Comparison of ENCODE assay signal across 9 mouse cellular contexts in the genomic region with DNA sequence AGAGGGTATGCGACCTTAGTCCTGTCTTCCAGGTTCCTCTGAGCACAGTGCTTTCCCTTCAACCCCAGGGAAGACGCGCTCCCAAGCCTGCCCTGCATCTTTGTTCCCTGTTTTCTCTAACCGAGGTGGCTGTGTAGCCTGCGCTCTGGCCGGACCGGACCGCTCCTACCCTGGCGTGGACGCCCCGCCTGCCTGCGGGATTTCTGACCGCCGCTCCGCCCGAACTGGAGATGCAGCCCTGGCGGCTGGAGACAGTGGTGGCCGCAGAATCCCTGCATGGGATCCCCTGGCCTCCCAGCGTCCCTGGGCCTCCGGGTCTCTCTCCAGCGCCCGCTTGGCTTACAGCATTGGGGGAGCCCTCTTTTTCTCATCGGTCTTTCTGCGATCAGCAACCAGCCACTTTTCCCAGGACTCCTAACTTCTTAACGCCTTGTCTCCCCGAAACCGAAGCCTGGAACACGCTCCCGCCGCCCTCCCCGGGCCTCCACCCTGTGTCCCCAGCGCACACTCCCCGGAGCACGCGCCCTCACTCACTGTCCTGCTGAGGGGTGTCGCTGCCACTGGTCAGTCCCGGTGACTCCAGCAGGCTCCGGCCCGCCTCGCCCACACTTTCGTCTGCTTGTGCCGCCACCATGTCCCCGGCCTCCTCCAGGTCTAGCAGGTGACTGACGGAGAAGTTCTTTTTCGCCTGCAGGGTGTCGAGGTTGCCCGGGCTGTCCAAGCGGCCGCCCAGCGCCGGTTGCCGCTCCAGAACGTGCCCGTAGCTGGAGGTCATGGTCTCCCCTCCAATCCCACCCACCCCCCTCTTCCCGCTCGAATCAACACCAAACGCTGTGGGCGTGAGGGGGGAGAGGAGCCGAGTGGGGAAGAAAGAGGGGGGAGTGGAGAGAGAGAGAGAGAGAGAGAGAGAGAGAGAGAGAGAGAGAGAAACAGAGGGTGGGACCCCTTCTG. TPM values are rescaled to one million over a fixed set of nuclear protein-coding genes. Genes with fewer than 3 reads are reported as not detected.
DNase-seq lines count a peak whose midpoint lies in the region; ATAC-seq and TF ChIP-seq lines count a peak whose summit lies in the region.
"Had no signal": no experiment of that assay in that cellular context is flagged by ENCODE, and none has a peak within 500 bp of the region (broad histone marks: within the 10 kb centered on the region; RNA-seq: fewer than 3 reads in every experiment).

No protein-coding gene starts in this region.

- under 1% methylated on average over 57 of the region's 59 CpGs for WGBS in intestine, postnatal 0 days
- WGBS in lung, postnatal 0 days, result 1% methylated on average over 56 of the region's 59 CpGs

- peaks cover 93% of the 10 kb centered on the region for H3K27me3 ChIP-seq in intestine, postnatal 0 days (replicated peaks; ENCODE audit: control insufficient read depth, insufficient read depth, low read length)
- peaks cover 41% of the 10 kb centered on the region; the same call in 1 of the 2 replicates for H3K27me3 ChIP-seq in lung, postnatal 0 days (replicated peaks; ENCODE audit: insufficient read depth, low read length)

- peak overlapping the region; percentile 51 for H3K4me3 ChIP-seq in cortical plate, adult 2 months (ENCODE audit: insufficient read depth, low read length)
- peak overlapping the region; percentile 42 for H3K4me3 ChIP-seq in intestine, postnatal 0 days (ENCODE audit: low read depth, low read length)
- H3K4me3 ChIP-seq in lung, postnatal 0 days (ENCODE audit: low read depth, low read length), result peak overlapping the region; percentile 56

- H3K27ac ChIP-seq in cortical plate, adult 2 months (ENCODE audit: insufficient read depth, low read length), result peak overlapping the region; percentile 81
- H3K27ac ChIP-seq in intestine, postnatal 0 days (ENCODE audit: low read depth, low read length), result no peak overlapping the region
- H3K27ac ChIP-seq in lung, postnatal 0 days (ENCODE audit: low read length), result no peak overlapping the region

- TF ChIP-seq POLR2A in cortical plate, adult 2 months (IDR thresholded peaks at IDR 0.05; ENCODE audit: extremely low read depth, insufficient read depth, low read length), result no peak

- no peaks in the 10 kb centered on the region for H3K9me3 ChIP-seq in intestine, postnatal 0 days (ENCODE audit: control insufficient read depth)
- H3K9me3 ChIP-seq in lung, postnatal 0 days (ENCODE audit: low read length), result no peaks in the 10 kb centered on the region

- no peaks in the 10 kb centered on the region for H3K36me3 ChIP-seq in intestine, postnatal 0 days (ENCODE audit: control insufficient read depth, insufficient read depth)
- H3K36me3 ChIP-seq in lung, postnatal 0 days (ENCODE audit: insufficient read depth, low read length), result no peaks in the 10 kb centered on the region

- peak; percentile 40 for DNase-seq in kidney, adult 18-20 months
- DNase-seq in kidney, adult 11 months, result no peak
- peak; percentile 96 for DNase-seq in heart, adult 11 months
- DNase-seq in lung, postnatal 0 days (ENCODE audit: low spot score), result peak; percentile 52
- peak; percentile 65 for DNase-seq in retina, postnatal 1 day
- DNase-seq in layer of hippocampus, postnatal 14 days (ENCODE audit: low spot score in 2 of 2), result no peak

- H3K9ac ChIP-seq in intestine, postnatal 0 days (ENCODE audit: low read depth, low read length), result peak overlapping the region; percentile 23; the same call in 1 of the 2 replicates
- peak overlapping the region; percentile 10 for H3K9ac ChIP-seq in lung, postnatal 0 days (replicated peaks; ENCODE audit: low read depth)

- no peaks in the 10 kb centered on the region; the same call in 1 of the 2 replicates for H3K4me1 ChIP-seq in cortical plate, adult 2 months (ENCODE audit: control insufficient read depth, insufficient read depth, low read length)
- no peaks in the 10 kb centered on the region for H3K4me1 ChIP-seq in intestine, postnatal 0 days (replicated peaks; ENCODE audit: control insufficient read depth, insufficient read depth, low read length)
- H3K4me1 ChIP-seq in lung, postnatal 0 days (ENCODE audit: insufficient read depth, low read depth, low read length), result no peaks in the 10 kb centered on the region

- peak overlapping the region; percentile 80 for H3K4me2 ChIP-seq in intestine, postnatal 0 days (replicated peaks; ENCODE audit: low read depth)
- H3K4me2 ChIP-seq in lung, postnatal 0 days (replicated peaks; ENCODE audit: low read depth, low read length), result peak overlapping the region; percentile 83

- no peak for TF ChIP-seq EP300 in lung, postnatal 0 days (IDR thresholded peaks at IDR 0.05)

- TF ChIP-seq CTCF in cortical plate, adult 2 months (IDR thresholded peaks at IDR 0.05; ENCODE audit: extremely low read depth, insufficient read depth, low read length), result no peak
- TF ChIP-seq CTCF in intestine, postnatal 0 days (IDR thresholded peaks at IDR 0.05; ENCODE audit: low read depth), result 0 out of 2 replicates have a peak, but pooled peaks have one; percentile 8
- peak; percentile 19; the same call in 1 of the 2 replicates for TF ChIP-seq CTCF in lung, postnatal 0 days (IDR thresholded peaks at IDR 0.05)

- peak; percentile 49 for ATAC-seq in intestine, postnatal 0 days
- peak; percentile 77 for ATAC-seq in lung, postnatal 0 days

RNA-seq across cellular contexts. Expression of a gene that starts 1.4 kb away (rescaled TPM):
- 4.4 and 4.6 TPM in 2 replicates for polyA plus RNA-seq in cortical plate, adult 2 months (2012; rRNA removed)
- 14.9 and 16.9 TPM in 2 replicates for polyA plus RNA-seq in intestine, postnatal 0 days (2015; fragmentation: Nextera tagmentation; extraction: Ambion mirVana)
- 3.6 and 4.6 TPM in 2 replicates for polyA plus RNA-seq in lung, postnatal 0 days (2015; fragmentation: Nextera tagmentation; extraction: Ambion mirVana)
- total RNA-seq in layer of hippocampus, postnatal 14 days (2021), result 1 to 10 TPM; 5.9 to 7.1 TPM
- total RNA-seq: MEL had no signal

Comparison
In these comparisons a context has a peak if more than half of its experiments do, and no peak if none do; other contexts are left out.
1. DNase-seq: peak in kidney, adult 18-20 months (single experiment), heart, adult 11 months (single experiment), lung, postnatal 0 days (single experiment) and retina, postnatal 1 day (single experiment); none in kidney, adult 11 months (single experiment) and layer of hippocampus, postnatal 14 days (0 of 2).
2. Peak in every context shown above with its lines, with median percentiles within 50 percentile points of each other: H3K4me3 ChIP-seq.